Mouse (Mus musculus) G1E (cell line): Measurements from ENCODE around the gene Cutal.

Source experiments
- CTCF ChIP-seq: IDR thresholded peaks from 2 replicates; pipeline ENCODE4 v1.5.1; 2012; ENCODE audit warnings: low read depth, low read length, inconsistent platforms, mixed read lengths
- GATA1 ChIP-seq: IDR thresholded peaks from 2 replicates; pipeline ENCODE4 v1.6.1; 2012; ENCODE audit warnings: borderline replicate concordance, low read length, inconsistent platforms, mixed read lengths
- GATA2 ChIP-seq: IDR thresholded peaks from 2 replicates; pipeline ENCODE4 v1.6.1; 2012; ENCODE audit warnings: low read depth, low read length, inconsistent platforms, borderline replicate concordance
- POLR2AphosphoS5 ChIP-seq: IDR thresholded peaks from 2 replicates; pipeline ENCODE4 v1.6.1; 2012; ENCODE audit warnings: low read depth, low read length, inconsistent platforms; ENCODE audit not compliant: insufficient replicate concordance
- TAL1 ChIP-seq: conservative IDR thresholded peaks from 2 replicates; pipeline ENCODE4 v1.6.1; 2012; ENCODE audit warnings: low read depth, low read length, inconsistent platforms, mixed read lengths

GRCm38 (mm10) chr2:34895503-34896113, 21.4 kb downstream of the Cutal start:
- TF ChIP-seq CTCF (no peak), GATA2 (no peak), GATA1 (no peak), POLR2AphosphoS5 (no peak), TAL1 (no peak)
